Mouse (Mus musculus) macrophage (primary cell): ENCODE data around the gene Olfr578. TPM values are rescaled to one million over a fixed set of nuclear protein-coding genes. Genes with fewer than 3 reads are reported as not detected.

Source experiments
- H3K27ac ChIP-seq: fragments of 350-480 bp; formaldehyde crosslinking; 2 replicates; pipeline ENCODE4 v1.9.0; 2021
- H3K36me3 ChIP-seq: fragments of 350-480 bp; formaldehyde crosslinking; 2 replicates; pipeline ENCODE4 v1.9.0; 2021; ENCODE audit errors: inconsistent target
- H3K4me3 ChIP-seq: fragments of 350-480 bp; formaldehyde crosslinking; 2 replicates; pipeline ENCODE4 v1.9.0; 2021; ENCODE audit errors: inconsistent target
- H3K79me2 ChIP-seq: fragments of 350-480 bp; formaldehyde crosslinking; 2 replicates; pipeline ENCODE4 v1.9.0; 2021; ENCODE audit errors: inconsistent target
- WGBS: methylation state at CpG from one replicate; pipeline ENCODE4 v1.1.7; 2026; ENCODE audit warnings: inconsistent platforms; ENCODE audit not compliant: missing documents; 5-methylcytosine and 5-hydroxymethylcytosine counted together
- polyA plus RNA-seq: library from polyadenylated mRNA; stranded (reverse); fragments of 250-400 nt; gene quantifications from 3 replicates; pipeline ENCODE4 v1.2.4, GENCODE M21; 2018; ENCODE audit warnings: inconsistent platforms
- total RNA-seq, 78 experiments: library from RNA; depleted of rRNA; stranded (reverse); fragments of 250-400 nt; gene quantifications; 1 replicate in 9 of 78; 2 replicates in 24 of 78; 3 replicates in 43 of 78; 4 replicates in 2 of 78; pipeline ENCODE4 v1.2.4; 2018; ENCODE audit warnings: inconsistent platforms in 56 of 78

Gene Olfr578
- not detected for total RNA-seq (2018; cell fraction: chromatin; rRNA removed)
- not detected for total RNA-seq (2018; cell fraction: cytosol; rRNA removed)
- total RNA-seq (2018; cell fraction: nucleus; rRNA removed) = not detected
- polyA plus RNA-seq = not detected in 3 replicates

- no peaks in the 10 kb centered on the region for H3K36me3 ChIP-seq
- no peak within 1 kb of the TSS for H3K4me3 ChIP-seq
- 86% methylated on average over 3 of the region's 3 CpGs for WGBS
- no peaks in the 10 kb centered on the region for H3K79me2 ChIP-seq
- H3K27ac ChIP-seq = no peak within 1 kb of the TSS
Observed at GRCm38 (mm10) chr7:102989224-102989623, at the start of gene Olfr578. Olfr578 (minus strand) TSS chr7:102989324.

GRCm38 (mm10) chr7:103037724-103038123 is 48.6 kb upstream of the Olfr578 start, which contains the start of gene Olfr582:
Olfr582 (plus strand) TSS chr7:103038024.
- Histone ChIP-seq H3K36me3 (no peaks in the 10 kb centered on the region), H3K79me2 (no peaks in the 10 kb centered on the region), H3K27ac (no peak within 1 kb of the TSS), H3K4me3 (no peak within 1 kb of the TSS)

- 93% methylated on average over 2 of the region's 2 CpGs for WGBS
- no peaks in the 10 kb centered on the region for H3K79me2 ChIP-seq
- no peak within 1 kb of the TSS for H3K4me3 ChIP-seq
- no peak within 1 kb of the TSS for H3K27ac ChIP-seq
- H3K36me3 ChIP-seq = no peaks in the 10 kb centered on the region
Observed at GRCm38 (mm10) chr7:102975843-102976242, 13.3 kb downstream of the Olfr578 start, which contains the start of gene Olfr577. Olfr577 (minus strand) TSS chr7:102975943.

- Histone ChIP-seq H3K27ac (no peak overlapping the region), H3K4me3 (no peak overlapping the region), H3K36me3 (no peaks in the 10 kb centered on the region), H3K79me2 (no peaks in the 10 kb centered on the region)
- 13% methylated on average over 1 of the region's 1 CpGs for WGBS
Observed at GRCm38 (mm10) chr7:102974399-102974798, 14.7 kb downstream of the Olfr578 start.

- Histone ChIP-seq H3K4me3 (no peak within 1 kb of the TSS), H3K27ac (no peak within 1 kb of the TSS), H3K36me3 (no peaks in the 10 kb centered on the region), H3K79me2 (no peaks in the 10 kb centered on the region)
- 57% methylated on average over 2 of the region's 2 CpGs for whole genome bisulfite sequencing
Observed at GRCm38 (mm10) chr7:102962360-102962759, 26.8 kb downstream of the Olfr578 start, which contains the start of gene Olfr576. Olfr576 (plus strand) TSS chr7:102962660.

- 67% methylated on average over 1 of the region's 1 CpGs for WGBS
- Histone ChIP-seq H3K79me2 (no peaks in the 10 kb centered on the region), H3K4me3 (no peak within 1 kb of the TSS), H3K27ac (no peak within 1 kb of the TSS), H3K36me3 (no peaks in the 10 kb centered on the region)
Observed at GRCm38 (mm10) chr7:102958593-102958992, 30.5 kb downstream of the Olfr578 start, which contains the start of gene Olfr575. Olfr575 (minus strand) TSS chr7:102958775.

GRCm38 (mm10) chr7:102958137-102958536 is 31.0 kb downstream of the Olfr578 start:
- Histone ChIP-seq H3K27ac (no peak overlapping the region), H3K4me3 (no peak overlapping the region), H3K79me2 (no peaks in the 10 kb centered on the region), H3K36me3 (no peaks in the 10 kb centered on the region)
- WGBS = 84% methylated on average over 3 of the region's 3 CpGs

GRCm38 (mm10) chr7:102950732-102951131 is 38.4 kb downstream of the Olfr578 start:
- H3K79me2 ChIP-seq = no peaks in the 10 kb centered on the region
- no peak overlapping the region for H3K4me3 ChIP-seq
- H3K36me3 ChIP-seq = no peaks in the 10 kb centered on the region
- no peak overlapping the region for H3K27ac ChIP-seq
- WGBS = 100% methylated on average over 1 of the region's 1 CpGs

GRCm38 (mm10) chr7:102948167-102948566 is 41.0 kb downstream of the Olfr578 start, which contains the start of gene Olfr574:
Olfr574 (plus strand) TSS chr7:102948467.
- 100% methylated on average over 1 of the region's 1 CpGs for WGBS
- Histone ChIP-seq H3K36me3 (no peaks in the 10 kb centered on the region), H3K27ac (no peak within 1 kb of the TSS), H3K79me2 (no peaks in the 10 kb centered on the region), H3K4me3 (no peak within 1 kb of the TSS)

GRCm38 (mm10) chr7:102943417-102943816 is 45.7 kb downstream of the Olfr578 start:
- WGBS = 100% methylated on average over 1 of the region's 1 CpGs
- no peaks in the 10 kb centered on the region for H3K79me2 ChIP-seq
- no peaks in the 10 kb centered on the region for H3K36me3 ChIP-seq
- no peak overlapping the region for H3K27ac ChIP-seq
- no peak overlapping the region for H3K4me3 ChIP-seq

GRCm38 (mm10) chr7:102942475-102942874 is 46.6 kb downstream of the Olfr578 start, which contains the start of gene Olfr573-ps1:
Olfr573-ps1 (minus strand) TSS chr7:102942575.
- 100% methylated on average over 2 of the region's 2 CpGs for WGBS
- Histone ChIP-seq H3K4me3 (no peak within 1 kb of the TSS), H3K36me3 (no peaks in the 10 kb centered on the region), H3K79me2 (no peaks in the 10 kb centered on the region), H3K27ac (no peak within 1 kb of the TSS)

Other genes starting within 250 kb of the Olfr578 start
- gene Olfr560, start 230.0 kb downstream of the Olfr578 start, polyA plus RNA-seq = not detected in 3 replicates
- gene Olfr78, start 229.9 kb downstream of the Olfr578 start, polyA plus RNA-seq = not detected in 3 replicates
- gene Olfr561, start 218.1 kb downstream of the Olfr578 start, polyA plus RNA-seq = not detected in 3 replicates
- gene Olfr564, start 185.8 kb downstream of the Olfr578 start, polyA plus RNA-seq = not detected in 3 replicates
- not detected in 3 replicates for gene Olfr566, start 130.6 kb downstream of the Olfr578 start, polyA plus RNA-seq
- gene Olfr568, start 112.2 kb downstream of the Olfr578 start, polyA plus RNA-seq = not detected in 3 replicates
- gene Olfr569, start 98.4 kb downstream of the Olfr578 start, polyA plus RNA-seq = not detected in 3 replicates
- gene Olfr570, start 94.7 kb downstream of the Olfr578 start, polyA plus RNA-seq = not detected in 3 replicates
- gene Olfr571, start 71.8 kb downstream of the Olfr578 start, polyA plus RNA-seq = not detected in 3 replicates
- gene Olfr572, start 64.9 kb downstream of the Olfr578 start, polyA plus RNA-seq = not detected in 3 replicates
- gene Olfr573-ps1, start 46.7 kb downstream of the Olfr578 start, polyA plus RNA-seq = not detected in 3 replicates
- not detected in 3 replicates for gene Olfr574, start 40.9 kb downstream of the Olfr578 start, polyA plus RNA-seq
- not detected in 3 replicates for gene Olfr575, start 30.5 kb downstream of the Olfr578 start, polyA plus RNA-seq
- not detected in 3 replicates for gene Olfr576, start 26.7 kb downstream of the Olfr578 start, polyA plus RNA-seq
- not detected in 3 replicates for gene Olfr577, start 13.4 kb downstream of the Olfr578 start, polyA plus RNA-seq
- not detected in 3 replicates for gene Olfr582, start 48.7 kb upstream of the Olfr578 start, polyA plus RNA-seq
- gene Olfr583, start 62.0 kb upstream of the Olfr578 start, polyA plus RNA-seq = not detected in 3 replicates
- gene Olfr584, start 92.6 kb upstream of the Olfr578 start, polyA plus RNA-seq = not detected in 3 replicates
- gene Olfr585, start 108.4 kb upstream of the Olfr578 start, polyA plus RNA-seq = not detected in 3 replicates
- gene Olfr586, start 136.3 kb upstream of the Olfr578 start, polyA plus RNA-seq = not detected in 3 replicates
- not detected in 3 replicates for gene Olfr588-ps1, start 151.6 kb upstream of the Olfr578 start, polyA plus RNA-seq
- not detected in 3 replicates for gene Olfr589, start 167.0 kb upstream of the Olfr578 start, polyA plus RNA-seq
- not detected in 3 replicates for gene Olfr591, start 189.0 kb upstream of the Olfr578 start, polyA plus RNA-seq
- not detected in 3 replicates for gene Olfr592, start 195.5 kb upstream of the Olfr578 start, polyA plus RNA-seq
- gene Olfr593, start 222.5 kb upstream of the Olfr578 start, polyA plus RNA-seq = not detected in 3 replicates
- not detected in 3 replicates for gene Olfr594, start 227.7 kb upstream of the Olfr578 start, polyA plus RNA-seq